Mouse (Mus musculus): ENCODE measurements at regions not wholly inside any gene's neighbourhood (a gene's known extent, or its start where the extent isn't known, plus 50 kb on each side); places are given as distances from the start of the nearest gene placed in this dataset.

- TF ChIP-seq CTCF (conservative IDR thresholded peaks at IDR 0.05; ENCODE audit: low read length) (no peak), NANOG (IDR thresholded peaks at IDR 0.05; ENCODE audit: borderline replicate concordance, low read length) (no peak), POU5F1 (IDR thresholded peaks at IDR 0.05; ENCODE audit: borderline replicate concordance, low read length) (no peak)
Observed at GRCm38 (mm10) chr7:116713200-116713599, 209.0 kb downstream of the Nucb2 start.

Data from E14TG2a.4 (cell line).